Mouse (Mus musculus): ENCODE data around the gene Ppargc1a. TPM values are rescaled to one million over a fixed set of nuclear protein-coding genes. Genes with fewer than 3 reads are reported as not detected.
A peak's percentile ranks its signal among the peaks of the same experiment; 100 is the strongest.

The Ppargc1a gene
- polyA plus RNA-seq, 1 experiment from 2014 or later: 9.1 TPM

DNA sequence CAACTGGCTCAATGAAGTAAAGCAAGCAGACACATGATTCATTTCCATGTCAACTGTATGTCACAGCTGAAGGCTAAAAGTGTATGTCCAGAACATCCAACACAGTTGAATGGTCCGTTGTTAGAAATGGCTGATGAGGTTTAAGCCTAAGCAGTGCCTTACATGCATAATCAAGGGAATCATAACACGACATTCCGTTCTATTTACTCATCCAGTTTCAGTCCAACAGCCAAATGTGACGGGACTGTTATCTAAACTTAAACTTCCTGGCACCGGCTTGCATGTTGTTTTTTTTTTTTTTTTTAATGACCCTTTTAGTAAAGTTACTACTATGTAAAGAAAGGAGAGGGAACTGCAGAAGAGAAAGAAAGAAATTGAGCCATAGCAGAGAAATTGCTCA lies 101.5 kb downstream of the Ppargc1a start:
- Histone ChIP-seq H3K4me1 (replicated peaks; ENCODE audit: control insufficient read depth, insufficient read depth, low read length) (no peaks in the 10 kb centered on the region), H3K9ac (replicated peaks; ENCODE audit: low read depth, low read length) (no peak overlapping the region), H3K9me3 (ENCODE audit: control insufficient read depth, low read length) (no peaks in the 10 kb centered on the region), H3K36me3 (ENCODE audit: control insufficient read depth, insufficient read depth) (no peaks in the 10 kb centered on the region), H3K4me3 (replicated peaks; ENCODE audit: low read length) (no peak overlapping the region), H3K27me3 (replicated peaks; ENCODE audit: control insufficient read depth, insufficient read depth, low read length) (no peaks in the 10 kb centered on the region), H3K4me2 (ENCODE audit: low read length) (no peak overlapping the region), H3K27ac (ENCODE audit: low read length) (no peak overlapping the region)
- no peak for ATAC-seq
- WGBS: 84% methylated on average over 5 of the region's 5 CpGs

GRCm38 (mm10) chr5:51452033-51452432 lies 115.5 kb downstream of the Ppargc1a start:
- no peak overlapping the region for H3K4me2 ChIP-seq (ENCODE audit: low read length)
- H3K4me1 ChIP-seq (replicated peaks; ENCODE audit: control insufficient read depth, insufficient read depth, low read length): no peaks in the 10 kb centered on the region
- H3K9me3 ChIP-seq (ENCODE audit: control insufficient read depth, low read length): no peaks in the 10 kb centered on the region
- no peak overlapping the region for H3K27ac ChIP-seq (ENCODE audit: low read length)
- H3K36me3 ChIP-seq (ENCODE audit: control insufficient read depth, insufficient read depth): no peaks in the 10 kb centered on the region
- H3K9ac ChIP-seq (replicated peaks; ENCODE audit: low read depth, low read length): no peak overlapping the region
- WGBS: 79% methylated on average over 3 of the region's 3 CpGs
- H3K27me3 ChIP-seq (replicated peaks; ENCODE audit: control insufficient read depth, insufficient read depth, low read length): no peaks in the 10 kb centered on the region
- H3K4me3 ChIP-seq (replicated peaks; ENCODE audit: low read length): no peak overlapping the region
- ATAC-seq: no peak

DNA sequence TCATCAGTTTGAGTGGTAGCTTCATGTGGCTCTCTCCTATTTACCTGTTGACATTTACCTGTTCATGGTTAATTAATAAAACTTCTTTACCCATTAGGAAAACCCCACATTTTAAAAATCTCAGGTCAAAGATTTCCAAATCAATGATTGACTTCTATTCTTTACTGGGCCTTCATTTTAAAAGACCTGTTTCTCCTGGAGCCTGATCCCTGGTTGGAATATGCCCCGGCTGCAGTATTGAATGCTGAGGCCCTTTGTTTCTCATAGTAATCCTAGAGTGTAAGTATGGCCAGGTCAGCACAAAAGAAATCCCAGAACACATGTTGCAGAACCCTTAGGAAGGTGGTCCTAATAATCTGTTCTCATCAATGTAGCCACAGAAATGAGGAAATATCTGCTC lies 119.9 kb downstream of the Ppargc1a start:
- WGBS: 76% methylated on average over 1 of the region's 1 CpGs
- ATAC-seq: no peak
- Histone ChIP-seq H3K4me1 (replicated peaks; ENCODE audit: control insufficient read depth, insufficient read depth, low read length) (no peaks in the 10 kb centered on the region), H3K4me3 (replicated peaks; ENCODE audit: low read length) (no peak overlapping the region), H3K27me3 (replicated peaks; ENCODE audit: control insufficient read depth, insufficient read depth, low read length) (no peaks in the 10 kb centered on the region), H3K27ac (ENCODE audit: low read length) (no peak overlapping the region), H3K9me3 (ENCODE audit: control insufficient read depth, low read length) (no peaks in the 10 kb centered on the region), H3K4me2 (ENCODE audit: low read length) (no peak overlapping the region), H3K9ac (replicated peaks; ENCODE audit: low read depth, low read length) (no peak overlapping the region), H3K36me3 (ENCODE audit: control insufficient read depth, insufficient read depth) (no peaks in the 10 kb centered on the region)

DNA sequence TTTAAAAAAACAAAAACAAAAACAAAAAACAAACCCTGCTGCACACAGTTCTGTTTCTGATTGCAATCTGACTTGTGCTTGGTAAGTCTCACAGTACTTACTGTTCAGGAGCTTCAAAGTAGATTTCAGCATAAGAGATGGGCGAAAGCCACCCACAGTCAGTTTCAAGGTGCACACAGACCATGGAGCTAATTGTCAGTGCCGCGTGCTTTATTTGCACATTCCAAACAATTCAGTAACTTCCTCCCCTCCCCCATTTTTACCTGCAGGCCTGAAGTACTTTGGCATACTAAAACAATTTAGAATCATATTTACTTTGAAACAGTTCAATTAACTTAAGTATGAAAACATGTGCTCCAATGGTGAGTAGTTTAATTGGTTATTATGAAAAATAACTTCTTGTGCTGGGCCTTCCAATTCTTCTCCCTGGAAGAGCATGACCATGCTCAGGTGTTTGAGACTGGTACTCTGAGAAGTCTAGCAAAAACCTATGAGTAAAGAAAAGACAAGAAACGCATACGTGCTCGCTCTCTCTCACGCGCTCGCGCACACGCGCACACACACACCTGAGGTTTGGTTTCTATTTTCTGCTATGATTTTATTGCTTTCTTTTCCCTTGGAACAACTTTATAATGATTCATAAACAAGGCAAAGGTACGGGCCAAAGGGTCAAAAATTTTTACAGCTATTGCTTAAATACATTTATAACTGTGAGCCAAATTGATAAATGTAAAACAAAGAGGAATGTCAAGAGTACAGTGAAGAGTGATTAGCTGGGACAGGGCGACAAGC lies 121.0 kb downstream of the Ppargc1a start:
- Histone ChIP-seq H3K9ac (replicated peaks; ENCODE audit: low read depth, low read length) (no peak overlapping the region), H3K4me1 (replicated peaks; ENCODE audit: control insufficient read depth, insufficient read depth, low read length) (no peaks in the 10 kb centered on the region), H3K4me2 (ENCODE audit: low read length) (no peak overlapping the region), H3K36me3 (ENCODE audit: control insufficient read depth, insufficient read depth) (no peaks in the 10 kb centered on the region), H3K27ac (ENCODE audit: low read length) (no peak overlapping the region), H3K9me3 (ENCODE audit: control insufficient read depth, low read length) (no peaks in the 10 kb centered on the region), H3K4me3 (replicated peaks; ENCODE audit: low read length) (no peak overlapping the region), H3K27me3 (replicated peaks; ENCODE audit: control insufficient read depth, insufficient read depth, low read length) (no peaks in the 10 kb centered on the region)
- 97% methylated on average over 14 of the region's 14 CpGs for WGBS
- no peak for ATAC-seq

DNA sequence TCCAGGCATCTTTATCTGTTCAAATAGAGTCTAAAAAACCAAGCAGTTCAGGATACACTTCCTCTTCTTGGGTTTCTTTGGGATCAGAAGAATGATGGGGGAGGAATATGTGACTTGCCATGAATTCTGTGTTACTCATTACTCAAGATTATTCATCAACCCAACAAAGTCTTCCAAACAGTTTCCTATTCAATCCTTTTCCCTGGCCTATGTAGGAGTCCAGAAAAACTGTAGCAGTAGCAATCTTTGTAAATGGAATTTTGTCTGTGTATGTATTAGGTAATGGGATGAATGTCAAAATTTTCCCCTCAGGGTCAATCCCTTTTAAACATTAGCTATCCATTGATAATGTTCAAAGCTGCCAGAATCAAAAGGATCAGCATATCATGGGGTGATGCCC lies 121.8 kb downstream of the Ppargc1a start:
- Histone ChIP-seq H3K27ac (ENCODE audit: low read length) (no peak overlapping the region), H3K4me2 (ENCODE audit: low read length) (no peak overlapping the region), H3K27me3 (replicated peaks; ENCODE audit: control insufficient read depth, insufficient read depth, low read length) (no peaks in the 10 kb centered on the region), H3K9ac (replicated peaks; ENCODE audit: low read depth, low read length) (no peak overlapping the region), H3K36me3 (ENCODE audit: control insufficient read depth, insufficient read depth) (no peaks in the 10 kb centered on the region), H3K9me3 (ENCODE audit: control insufficient read depth, low read length) (no peaks in the 10 kb centered on the region), H3K4me1 (replicated peaks; ENCODE audit: control insufficient read depth, insufficient read depth, low read length) (no peaks in the 10 kb centered on the region), H3K4me3 (replicated peaks; ENCODE audit: low read length) (no peak overlapping the region)
- no peak for ATAC-seq

DNA sequence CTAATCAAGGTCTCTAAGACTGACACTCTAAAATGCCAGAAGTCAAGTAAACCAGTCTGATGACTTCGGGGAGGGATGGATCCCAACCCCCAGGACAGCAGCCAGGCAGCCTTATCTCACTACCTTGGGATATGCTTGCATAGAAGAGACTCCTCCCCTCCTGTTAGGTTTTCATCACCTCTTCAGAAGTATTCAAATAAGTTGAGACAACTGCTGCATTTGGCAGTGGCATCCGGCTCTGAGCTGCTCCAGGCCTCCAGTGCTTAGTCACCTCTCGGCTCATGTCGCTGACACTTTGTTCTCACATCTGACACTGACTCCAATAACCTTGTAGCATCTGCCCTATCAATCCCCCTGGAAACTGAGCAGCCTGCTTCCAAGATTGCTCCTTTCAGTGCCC lies 127.8 kb downstream of the Ppargc1a start:
- no peaks in the 10 kb centered on the region; the same call in 1 of the 2 replicates for H3K4me1 ChIP-seq (replicated peaks; ENCODE audit: control insufficient read depth, insufficient read depth, low read length)
- H3K27me3 ChIP-seq (replicated peaks; ENCODE audit: control insufficient read depth, insufficient read depth, low read length): no peaks in the 10 kb centered on the region
- no peaks in the 10 kb centered on the region for H3K36me3 ChIP-seq (ENCODE audit: control insufficient read depth, insufficient read depth)
- H3K9me3 ChIP-seq (ENCODE audit: control insufficient read depth, low read length): no peaks in the 10 kb centered on the region
- no peak overlapping the region for H3K4me3 ChIP-seq (replicated peaks; ENCODE audit: low read length)
- WGBS: 51% methylated on average over 4 of the region's 4 CpGs
- ATAC-seq: no peak
- H3K27ac ChIP-seq (ENCODE audit: low read length): no peak overlapping the region
- H3K4me2 ChIP-seq (ENCODE audit: low read length): no peak overlapping the region
- H3K9ac ChIP-seq (replicated peaks; ENCODE audit: low read depth, low read length): no peak overlapping the region

DNA sequence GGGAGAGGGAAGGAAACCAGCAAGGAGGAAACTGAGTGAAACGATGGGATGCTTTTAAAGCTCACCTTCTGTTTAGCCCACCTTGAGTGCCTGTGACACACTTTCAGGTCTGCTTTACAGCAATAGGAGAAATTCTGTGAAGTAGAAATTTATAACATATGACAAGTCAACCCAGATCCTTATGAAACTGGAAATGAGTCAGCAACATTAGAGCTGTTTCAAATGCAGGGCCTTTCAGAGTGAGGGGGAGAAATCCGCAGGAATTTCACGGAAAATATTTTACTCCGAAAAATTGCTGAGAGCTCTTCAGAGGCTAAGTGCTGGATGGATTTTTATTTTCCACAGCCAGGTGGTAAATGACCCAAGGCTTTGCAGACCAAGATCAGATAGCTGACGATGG lies 133.6 kb downstream of the Ppargc1a start:
- Histone ChIP-seq H3K36me3 (ENCODE audit: control insufficient read depth, insufficient read depth) (no peaks in the 10 kb centered on the region), H3K4me2 (ENCODE audit: low read length) (no peak overlapping the region), H3K9me3 (ENCODE audit: control insufficient read depth, low read length) (no peaks in the 10 kb centered on the region), H3K27me3 (replicated peaks; ENCODE audit: control insufficient read depth, insufficient read depth, low read length) (no peaks in the 10 kb centered on the region), H3K4me3 (replicated peaks; ENCODE audit: low read length) (no peak overlapping the region), H3K27ac (ENCODE audit: low read length) (no peak overlapping the region), H3K4me1 (replicated peaks; ENCODE audit: control insufficient read depth, insufficient read depth, low read length) (no peaks in the 10 kb centered on the region), H3K9ac (replicated peaks; ENCODE audit: low read depth, low read length) (no peak overlapping the region)
- ATAC-seq: no peak
- 90% methylated on average over 5 of the region's 5 CpGs for WGBS

DNA sequence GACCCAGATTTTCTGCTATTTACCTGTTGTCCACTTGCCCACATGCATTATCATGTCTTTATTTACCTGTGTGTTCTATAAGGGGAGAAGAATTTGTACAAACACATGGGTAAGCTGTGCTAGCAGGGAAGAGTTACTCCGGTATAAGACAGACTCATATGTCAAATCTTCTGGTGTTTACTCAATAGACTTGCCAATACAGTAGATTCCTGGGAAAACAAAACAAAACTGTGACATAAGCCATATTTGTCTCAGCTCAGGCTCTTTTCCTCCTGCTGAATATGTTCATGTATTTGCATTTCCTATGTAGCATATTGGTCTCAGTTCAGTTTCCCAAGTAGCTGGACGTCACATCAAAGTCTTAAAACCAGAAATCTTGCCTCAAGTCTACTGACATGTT lies 135.0 kb downstream of the Ppargc1a start:
- ATAC-seq: peak; percentile 92
- WGBS: 72% methylated on average over 2 of the region's 2 CpGs

DNA sequence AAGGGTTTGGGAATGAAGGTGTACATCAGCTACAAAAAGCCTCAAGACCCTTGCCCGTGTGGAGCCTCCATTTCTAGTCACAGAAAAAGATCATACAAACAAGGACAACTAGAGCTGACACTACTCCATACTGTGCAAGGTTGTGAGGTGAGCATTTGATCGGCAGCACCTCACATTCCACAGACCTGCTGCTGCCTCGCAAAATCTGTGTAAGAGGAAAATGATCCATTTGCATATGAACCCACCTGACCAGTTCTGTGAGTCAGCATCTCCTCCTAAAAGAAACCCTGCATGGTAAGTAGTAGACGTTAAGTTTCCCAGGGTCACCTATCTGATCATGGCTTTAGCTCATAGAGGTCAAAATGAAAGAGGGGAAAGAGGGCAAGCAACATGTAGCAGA lies 135.5 kb downstream of the Ppargc1a start:
- no peak overlapping the region for H3K27ac ChIP-seq (ENCODE audit: low read length)
- 63% methylated on average over 4 of the region's 4 CpGs for WGBS
- ATAC-seq: no peak; the same call in 1 of the 2 replicates

More for the DNA sequence above, 135.0 kb downstream of the Ppargc1a start:
- no peak overlapping the region for H3K9ac ChIP-seq (replicated peaks; ENCODE audit: low read depth, low read length)
- H3K4me3 ChIP-seq (replicated peaks; ENCODE audit: low read length): no peak overlapping the region
- H3K27me3 ChIP-seq (replicated peaks; ENCODE audit: control insufficient read depth, insufficient read depth, low read length): no peaks in the 10 kb centered on the region
- H3K36me3 ChIP-seq (ENCODE audit: control insufficient read depth, insufficient read depth): no peaks in the 10 kb centered on the region
- no peak overlapping the region for H3K27ac ChIP-seq (ENCODE audit: low read length)
- no peak overlapping the region for H3K4me2 ChIP-seq (ENCODE audit: low read length)
- no peaks in the 10 kb centered on the region for H3K9me3 ChIP-seq (ENCODE audit: control insufficient read depth, low read length)
- no peaks in the 10 kb centered on the region for H3K4me1 ChIP-seq (replicated peaks; ENCODE audit: control insufficient read depth, insufficient read depth, low read length)

DNA sequence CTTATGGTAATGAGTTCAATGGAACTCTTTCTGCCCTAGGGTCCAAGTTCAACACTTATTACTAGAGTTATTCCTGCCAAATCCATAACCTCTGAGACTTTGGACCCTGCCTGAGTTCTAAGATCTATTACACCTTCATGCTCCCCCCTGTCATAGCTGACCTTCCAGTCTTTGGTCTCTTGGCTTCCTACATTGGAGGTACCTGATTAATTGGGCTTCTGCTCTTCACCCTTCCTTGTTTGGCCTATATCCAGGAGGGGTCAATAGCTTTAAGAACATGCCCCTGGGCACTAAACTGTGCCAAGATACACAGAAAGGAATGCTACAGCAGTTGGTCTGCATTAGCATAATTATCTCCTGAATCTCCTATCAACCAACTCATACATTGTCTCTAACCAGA lies 141.1 kb downstream of the Ppargc1a start:
- no peaks in the 10 kb centered on the region for H3K27me3 ChIP-seq (replicated peaks; ENCODE audit: control insufficient read depth, insufficient read depth, low read length)
- no peak overlapping the region for H3K4me2 ChIP-seq (ENCODE audit: low read length)
- ATAC-seq: no peak
- H3K36me3 ChIP-seq (ENCODE audit: control insufficient read depth, insufficient read depth): no peaks in the 10 kb centered on the region
- no peaks in the 10 kb centered on the region for H3K9me3 ChIP-seq (ENCODE audit: control insufficient read depth, low read length)
- H3K4me3 ChIP-seq (replicated peaks; ENCODE audit: low read length): no peak overlapping the region
- no peak overlapping the region for H3K9ac ChIP-seq (replicated peaks; ENCODE audit: low read depth, low read length)
- H3K4me1 ChIP-seq (replicated peaks; ENCODE audit: control insufficient read depth, insufficient read depth, low read length): no peaks in the 10 kb centered on the region
- H3K27ac ChIP-seq (ENCODE audit: low read length): no peak overlapping the region

More for the DNA sequence above, 135.5 kb downstream of the Ppargc1a start:
- H3K27me3 ChIP-seq (replicated peaks; ENCODE audit: control insufficient read depth, insufficient read depth, low read length): no peaks in the 10 kb centered on the region
- H3K4me3 ChIP-seq (replicated peaks; ENCODE audit: low read length): no peak overlapping the region
- no peak overlapping the region for H3K4me2 ChIP-seq (ENCODE audit: low read length)
- H3K9me3 ChIP-seq (ENCODE audit: control insufficient read depth, low read length): no peaks in the 10 kb centered on the region
- H3K36me3 ChIP-seq (ENCODE audit: control insufficient read depth, insufficient read depth): no peaks in the 10 kb centered on the region
- H3K9ac ChIP-seq (replicated peaks; ENCODE audit: low read depth, low read length): no peak overlapping the region
- H3K4me1 ChIP-seq (replicated peaks; ENCODE audit: control insufficient read depth, insufficient read depth, low read length): no peaks in the 10 kb centered on the region
